Mouse (Mus musculus): ENCODE data around the gene Alkbh6.

Gene Alkbh6
- long read RNA-seq, experiment 1, transcript Alkbh6-202 (6 exons, 1,112 nt): minor isoform, 14 of 82 reads
- long read RNA-seq, experiment 1, transcript Alkbh6-201 (7 exons, 982 nt): major isoform, 47 of 82 reads
- long read RNA-seq, experiment 1, partial matches to known transcripts: 3 of 82 reads
- long read RNA-seq, experiment 1, other reads (novel, unspliced or antisense): 13 of 82 reads
- long read RNA-seq, experiment 2, transcript Alkbh6-202 (6 exons, 1,112 nt): minor isoform, 24 of 162 reads
- long read RNA-seq, experiment 2, transcript Alkbh6-201 (7 exons, 982 nt): major isoform, 94 of 162 reads
- long read RNA-seq, experiment 2, partial matches to known transcripts: 7 of 162 reads
- long read RNA-seq, experiment 2, other reads (novel, unspliced or antisense): 33 of 162 reads

DNA sequence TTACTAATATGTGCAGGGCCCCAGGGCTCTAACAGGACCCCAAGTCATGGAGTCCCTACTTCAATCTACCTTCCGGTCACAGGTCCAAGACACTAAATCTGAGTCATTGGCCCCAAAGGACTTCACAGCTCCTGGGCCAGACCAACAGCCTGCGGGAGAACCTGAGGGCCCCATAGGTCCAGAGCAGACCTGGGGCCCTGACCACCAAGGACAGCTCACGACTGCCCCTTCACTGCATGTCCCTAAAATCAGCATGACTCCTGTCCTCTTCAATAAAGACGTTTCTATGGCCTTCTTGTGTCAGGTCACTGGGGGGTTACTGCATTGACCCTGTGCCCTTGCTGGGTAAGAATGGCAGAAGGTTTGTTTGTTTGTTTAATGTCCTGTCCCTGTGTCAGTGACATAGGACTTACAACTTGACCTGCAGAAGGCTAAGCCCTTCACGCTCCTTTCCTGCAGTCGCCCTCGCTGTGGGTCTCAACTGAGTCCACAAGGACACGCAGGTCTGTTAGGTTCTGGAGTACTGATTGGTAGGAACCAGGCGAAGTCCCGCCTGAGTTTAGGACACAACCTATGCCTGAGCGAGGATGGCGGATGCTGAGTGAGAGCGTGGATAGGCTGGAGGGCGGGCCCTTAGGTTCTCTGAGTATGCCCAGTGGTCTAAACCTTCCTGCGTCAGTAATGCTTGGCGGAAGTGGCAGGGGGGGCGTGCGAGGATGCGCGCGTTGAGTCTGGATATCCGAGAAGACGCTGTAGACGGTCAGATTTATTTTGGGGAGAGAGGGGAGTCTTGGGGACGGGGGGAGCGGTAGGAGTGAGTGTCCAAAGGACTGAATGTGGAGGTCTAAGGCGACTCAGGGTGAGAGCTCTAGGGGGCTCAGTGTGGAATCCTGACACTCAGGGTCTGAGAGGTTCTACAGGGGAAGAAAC, at the start of gene Alkbh6:
Alkbh6 (plus strand) TSS at position 642 of the 930 bp plus-strand sequence.
- intact Hi-C loops (cut with DNase I): no loop called here

DNA sequence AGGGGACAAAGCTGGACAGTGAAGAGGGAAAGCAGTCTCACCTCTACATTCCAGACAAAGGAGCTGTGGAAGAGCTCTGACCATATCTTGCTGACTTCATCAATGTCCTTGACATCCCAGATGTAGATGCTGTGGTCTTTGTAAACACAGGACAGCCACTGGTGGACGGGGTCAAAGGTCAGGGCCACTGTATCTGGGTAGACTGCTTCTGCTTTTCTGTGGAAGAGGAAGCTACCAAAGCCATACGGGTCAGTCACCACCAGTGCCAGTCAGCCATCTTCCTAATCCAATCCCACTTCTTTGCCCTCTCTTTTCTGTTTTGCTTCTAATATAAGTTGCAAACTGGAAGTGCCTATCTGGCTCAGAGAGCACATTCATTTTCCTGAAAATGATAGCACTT, 43.5 kb upstream of the Alkbh6 start:
- intact Hi-C loops (cut with DNase I): no loop called here

DNA sequence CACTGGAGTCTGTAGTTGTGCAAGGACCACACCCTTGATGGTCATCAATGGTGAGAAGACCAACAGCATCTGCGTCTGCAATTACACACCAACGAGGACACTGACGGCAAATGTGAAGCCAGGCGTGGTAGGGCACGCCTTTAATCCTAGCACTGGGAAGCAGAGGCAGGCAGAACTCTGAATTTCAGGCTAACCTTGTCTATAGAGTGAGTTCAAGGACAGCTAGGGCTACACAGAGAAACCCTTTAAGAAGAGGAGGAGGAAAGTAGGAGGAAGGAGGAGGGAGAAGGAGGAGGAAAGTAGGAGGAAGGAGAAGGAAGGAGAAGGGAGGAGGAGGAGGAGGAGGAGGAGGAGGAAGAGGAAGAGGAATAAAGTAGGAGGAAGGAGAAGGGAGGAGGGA, 43.0 kb upstream of the Alkbh6 start:
- intact Hi-C loops (cut with DNase I): no loop called here

DNA sequence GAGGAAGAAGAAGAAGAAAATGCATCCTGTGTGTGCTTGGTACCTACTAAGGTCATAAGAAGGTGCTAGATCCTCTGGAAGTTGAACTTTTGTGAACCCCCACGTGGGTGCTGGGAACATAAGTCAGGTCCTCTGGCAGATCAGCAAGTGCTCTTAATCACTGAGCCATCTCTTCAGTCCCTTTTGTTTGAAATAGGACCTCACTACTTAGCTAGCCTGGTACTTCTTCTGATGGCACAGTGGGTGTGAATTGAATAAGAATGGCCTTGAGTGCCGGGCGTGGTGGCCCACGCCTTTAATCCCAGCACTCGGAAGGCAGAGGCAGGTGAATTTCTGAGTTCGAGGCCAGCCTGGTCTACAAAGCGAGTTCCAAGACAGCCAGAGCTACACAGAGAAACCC, 42.6 kb upstream of the Alkbh6 start:
- intact Hi-C loops (cut with DNase I): no loop called here

DNA sequence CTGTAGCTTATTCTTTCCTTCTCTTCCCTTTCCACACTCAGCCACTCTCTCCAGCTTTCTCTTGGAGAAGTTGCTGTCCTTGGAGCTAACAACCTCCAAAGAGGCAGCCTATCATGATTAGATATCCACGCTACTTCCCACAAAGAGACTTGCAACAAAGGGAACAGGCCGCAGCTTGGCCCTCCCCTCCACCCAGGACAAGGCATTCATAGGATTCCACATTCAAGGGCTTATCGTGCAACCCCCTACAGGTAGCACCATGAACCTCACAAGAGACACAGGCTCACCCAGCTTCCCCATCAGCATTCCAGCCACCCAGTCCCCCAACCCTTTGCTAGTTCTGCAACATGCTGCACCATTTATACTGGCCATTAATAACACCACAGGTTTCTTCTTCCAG, 41.7 kb upstream of the Alkbh6 start:
- intact Hi-C loops (cut with DNase I): no loop called here

DNA sequence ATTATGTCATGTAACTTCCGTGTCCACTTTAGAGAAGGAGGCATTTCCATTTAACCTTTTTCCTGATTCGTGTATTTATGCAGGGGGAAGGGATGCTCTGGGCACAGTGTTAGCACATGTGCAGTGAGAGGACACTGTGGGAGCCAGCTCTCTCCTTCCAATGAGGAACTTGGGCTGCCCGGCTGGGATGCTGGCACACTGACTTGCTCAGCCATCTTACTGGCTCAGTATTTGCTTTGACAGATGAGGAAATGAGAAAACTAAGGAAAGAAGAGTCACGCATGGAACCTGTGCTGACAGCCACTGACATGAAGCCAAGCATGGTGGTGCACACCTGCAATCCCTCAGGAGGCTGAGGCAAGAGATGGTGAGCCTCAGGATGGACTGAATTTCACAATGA, 38.9 kb upstream of the Alkbh6 start:
- intact Hi-C loops (cut with DNase I): no loop called here

DNA sequence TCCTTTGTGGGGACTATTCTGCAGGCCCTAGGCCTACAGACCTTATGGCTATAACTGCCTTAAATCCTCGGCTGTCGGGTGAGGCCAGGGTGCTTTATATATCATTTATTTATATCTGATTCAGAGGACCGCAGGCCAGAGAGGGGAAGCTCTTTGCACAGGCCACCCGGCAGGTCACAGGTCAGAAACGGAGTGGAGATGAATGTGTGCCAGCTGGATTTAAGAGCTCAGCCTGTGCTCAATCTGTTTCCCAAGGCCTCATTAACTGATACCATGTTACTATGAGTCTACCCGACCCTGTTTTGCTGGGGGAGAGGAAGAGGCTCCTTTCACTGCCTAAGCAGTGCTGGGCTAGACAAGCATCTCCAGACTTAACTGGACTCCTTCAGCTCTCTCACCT, 34.1 kb upstream of the Alkbh6 start:
- intact Hi-C loops (cut with DNase I): no loop called here

DNA sequence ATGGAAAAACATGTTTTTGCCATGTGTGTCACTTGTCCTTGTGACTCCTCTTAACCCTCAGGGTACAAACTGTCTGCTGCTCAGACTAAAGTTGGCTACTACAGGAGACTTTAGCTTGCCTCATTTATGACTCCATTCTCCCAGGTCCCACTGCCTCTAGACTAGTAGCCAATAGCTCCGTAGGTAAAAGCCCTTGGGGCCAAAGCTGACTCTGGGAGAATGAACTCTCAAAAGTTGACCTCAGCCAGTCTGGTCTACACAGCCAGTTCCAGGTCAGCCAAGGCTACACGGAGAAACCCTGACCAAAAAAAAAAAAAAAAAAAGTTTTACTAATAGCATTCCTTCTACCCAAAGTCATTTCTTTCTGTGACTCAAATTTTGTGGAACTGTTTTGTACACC, 29.6 kb upstream of the Alkbh6 start:
- intact Hi-C loops (cut with DNase I): no loop called here

DNA sequence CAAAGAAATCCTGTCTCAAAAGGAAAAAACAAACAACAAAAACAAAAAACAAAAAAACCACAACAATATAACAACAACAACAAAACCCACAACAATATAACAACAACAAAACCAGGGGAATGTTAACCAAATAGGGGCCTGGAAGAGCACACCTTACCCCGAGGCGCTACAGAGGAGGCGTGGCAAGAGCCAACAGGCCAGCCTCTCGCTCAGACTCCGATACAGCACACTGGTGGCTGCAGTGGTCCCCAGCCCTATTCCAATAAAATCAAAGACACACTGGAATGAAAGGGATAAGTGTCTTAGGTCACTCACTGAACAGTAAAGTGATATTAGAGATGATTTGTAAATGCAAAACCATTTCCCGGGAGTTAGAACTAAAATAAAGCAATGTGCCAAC, 29.0 kb upstream of the Alkbh6 start:
- intact Hi-C loops (cut with DNase I): no loop called here

DNA sequence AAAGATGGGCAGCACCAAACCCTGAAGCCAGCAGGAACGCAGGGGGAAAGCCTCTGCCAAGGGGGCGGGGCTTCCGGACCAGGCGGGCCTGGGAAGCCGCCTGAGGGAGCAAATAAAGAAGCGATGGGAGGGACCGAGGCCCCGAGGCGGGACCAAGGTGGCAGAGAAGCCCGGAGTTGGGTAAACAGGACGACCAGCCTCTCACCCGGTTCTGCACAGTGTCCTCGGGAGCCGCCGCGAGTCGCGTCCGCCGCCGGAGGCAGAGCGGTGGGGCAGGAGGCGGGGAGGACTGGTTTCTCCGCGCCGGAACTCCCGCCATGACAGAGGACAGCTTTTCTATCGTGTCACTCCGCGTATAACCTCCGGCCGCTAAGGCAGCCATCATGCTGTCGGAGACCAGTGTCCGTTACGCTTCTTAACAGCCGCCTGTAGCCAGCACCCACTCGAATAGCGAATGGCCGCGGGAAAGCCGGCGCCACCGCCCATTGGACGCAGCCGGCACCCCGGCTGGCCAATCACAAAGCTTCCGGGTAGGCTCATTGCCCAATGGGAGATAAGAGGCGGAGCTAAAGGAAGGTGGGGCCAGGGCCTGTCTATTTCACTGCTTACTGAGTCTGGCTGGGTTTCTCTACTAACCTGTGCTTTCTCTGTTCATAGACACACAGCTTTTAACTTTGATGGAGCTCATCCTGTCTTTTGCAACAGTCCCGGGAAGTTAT, 28.4 kb upstream of the Alkbh6 start, which contains the start of the genes Thap8 and Wdr62:
Thap8 (plus strand) TSS at position 144 of the 719 bp plus-strand sequence.
Wdr62 (minus strand) TSS at position 469 of the 719 bp plus-strand sequence.
- intact Hi-C loops (cut with DNase I): no loop called here

DNA sequence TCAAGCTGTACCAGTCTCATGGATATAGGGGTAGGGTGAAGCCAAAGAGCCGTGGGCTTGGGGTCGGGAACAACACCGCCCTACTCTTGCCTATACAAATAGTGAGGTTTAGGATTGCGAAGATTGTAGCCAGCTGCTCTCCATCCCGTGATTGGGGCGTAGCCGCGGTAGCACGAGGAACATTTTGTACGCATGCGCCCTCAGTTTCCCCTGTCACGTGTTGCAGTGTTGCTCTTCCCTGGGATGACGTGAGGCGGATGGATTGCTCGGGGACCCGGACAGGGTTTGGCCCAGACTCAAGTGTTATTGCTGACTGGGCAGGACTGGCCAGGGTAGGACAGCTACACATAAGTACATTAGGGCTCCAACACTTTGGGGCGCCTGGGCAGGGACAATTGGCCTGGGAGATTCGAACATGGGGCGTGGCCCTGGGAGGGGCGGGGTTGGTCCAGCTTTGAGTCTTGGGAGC, 27.8 kb upstream of the Alkbh6 start:
- intact Hi-C loops (cut with DNase I): no loop called here

DNA sequence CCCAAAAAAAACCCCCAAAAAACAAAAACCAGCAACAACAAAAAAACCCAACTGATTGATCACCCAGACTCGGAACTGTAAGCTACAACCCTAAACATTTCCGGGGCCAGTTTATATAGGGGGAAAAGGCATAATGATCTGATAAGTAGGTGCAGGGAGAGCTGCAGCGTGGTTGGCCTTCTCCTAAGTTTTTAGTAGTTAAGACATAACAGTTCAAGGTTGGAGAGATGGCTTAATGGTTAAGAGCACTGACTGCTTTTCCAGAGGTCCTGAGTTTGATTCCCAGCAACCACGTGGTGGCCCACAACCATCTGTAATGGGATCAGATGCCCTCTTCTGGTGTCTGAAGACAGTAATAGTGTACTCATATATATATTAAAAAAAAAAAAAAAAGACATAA, 27.0 kb upstream of the Alkbh6 start:
- intact Hi-C loops (cut with DNase I): no loop called here

DNA sequence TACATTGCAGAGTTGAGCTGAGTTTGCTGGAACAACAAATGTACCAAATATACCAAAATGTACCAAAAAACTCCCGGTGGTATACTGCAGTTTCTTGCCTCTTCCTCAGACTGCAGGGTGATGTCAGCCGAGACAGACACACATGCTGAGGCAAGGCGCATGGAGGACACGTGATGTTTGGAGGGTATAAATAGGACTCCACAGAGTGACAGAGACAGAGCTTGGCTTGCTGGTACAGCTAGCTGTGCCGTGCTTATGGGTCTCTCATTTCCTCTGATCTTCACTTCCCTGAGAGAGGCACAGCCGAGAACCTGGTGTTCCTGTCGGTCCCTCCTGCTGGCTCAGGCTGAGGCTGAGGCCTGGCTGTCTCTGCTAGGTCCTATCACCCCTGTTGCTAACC, 25.8 kb upstream of the Alkbh6 start:
- intact Hi-C loops (cut with DNase I): no loop called here

DNA sequence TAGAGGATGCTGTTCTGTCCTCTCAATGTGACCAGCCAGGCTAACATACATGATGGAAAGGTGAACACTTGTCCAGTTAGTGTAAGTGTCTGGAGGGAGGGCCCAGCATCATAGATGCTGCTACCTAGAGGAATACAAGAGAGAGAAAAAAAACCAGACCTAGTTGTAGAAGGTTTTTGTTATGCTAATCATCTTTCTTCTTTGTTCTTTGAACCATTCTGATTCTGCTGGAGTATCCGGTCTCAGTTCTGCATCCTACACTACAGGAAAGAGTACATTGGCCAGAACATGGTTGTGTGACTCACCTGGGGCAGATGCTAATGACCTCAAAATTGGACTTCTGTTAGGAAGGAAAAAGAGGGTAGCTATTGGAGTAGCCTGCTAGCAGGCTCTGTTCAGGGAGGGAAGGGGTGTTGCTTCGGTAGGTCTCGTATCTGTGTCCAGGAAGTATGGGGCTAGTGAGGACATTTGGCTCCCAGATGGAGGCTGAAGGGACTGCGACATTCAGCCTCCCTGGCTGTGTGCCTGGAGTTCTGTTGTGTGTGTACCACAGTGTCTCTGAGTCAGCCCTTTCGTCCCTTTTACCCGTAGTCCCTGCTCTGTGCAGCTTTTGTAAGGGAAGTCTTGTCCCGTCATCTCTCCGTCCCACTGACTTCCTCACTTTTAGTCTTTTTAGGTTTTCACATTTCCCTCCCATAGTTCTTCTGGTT, 21.7 kb upstream of the Alkbh6 start:
- intact Hi-C loops (cut with DNase I): no loop called here

DNA sequence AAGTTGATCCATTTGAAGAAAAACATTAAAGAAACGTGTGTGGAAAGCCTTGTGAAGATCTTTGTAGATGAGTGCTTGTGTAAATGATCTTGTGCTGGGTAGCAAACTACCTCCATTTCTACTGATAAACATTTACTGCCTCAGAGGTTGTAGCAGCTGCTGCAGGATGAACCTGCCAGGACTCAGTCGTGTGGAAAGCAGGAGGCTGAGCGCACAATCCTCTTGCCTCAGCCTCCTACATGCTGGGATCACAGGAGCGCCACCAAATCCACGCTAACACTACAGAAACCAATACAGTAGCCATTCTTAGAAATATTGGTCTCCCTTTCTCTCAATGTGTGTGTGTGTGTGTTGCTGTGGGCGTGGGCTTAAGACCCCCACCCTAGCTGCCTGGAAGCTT, 20.5 kb upstream of the Alkbh6 start:
- intact Hi-C loops (cut with DNase I): no loop called here

DNA sequence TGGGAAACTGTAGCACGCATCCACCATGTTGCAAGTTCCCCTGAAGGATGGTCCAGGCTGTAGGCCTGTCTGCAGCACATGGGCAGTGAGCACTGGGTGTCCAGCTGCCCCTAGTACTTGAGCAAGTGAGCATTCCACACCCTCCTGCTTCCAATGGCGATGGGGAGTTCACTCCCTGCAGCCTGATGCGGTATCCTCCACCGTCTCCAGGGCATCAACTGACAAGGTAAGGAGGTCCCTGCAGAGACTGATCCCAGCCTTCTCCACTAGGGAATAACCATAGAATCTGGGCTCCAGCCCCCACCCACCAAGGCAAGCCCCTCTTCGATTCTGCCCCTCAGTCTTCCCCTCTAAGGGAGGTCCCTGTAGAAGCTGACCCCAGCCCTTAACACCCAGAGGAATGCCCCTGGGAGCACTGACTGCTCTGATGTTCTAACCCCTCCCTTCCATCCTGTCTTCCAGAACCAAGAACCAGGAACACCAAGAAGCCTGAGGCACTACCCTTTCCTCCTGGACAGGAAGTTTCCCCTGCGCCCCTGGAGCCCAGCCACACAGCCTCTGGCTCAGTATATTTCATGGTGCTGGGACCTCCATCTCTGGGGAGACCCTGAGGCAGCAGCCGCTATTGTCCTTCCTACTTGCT, 19.3 kb upstream of the Alkbh6 start:
- intact Hi-C loops (cut with DNase I): no loop called here

DNA sequence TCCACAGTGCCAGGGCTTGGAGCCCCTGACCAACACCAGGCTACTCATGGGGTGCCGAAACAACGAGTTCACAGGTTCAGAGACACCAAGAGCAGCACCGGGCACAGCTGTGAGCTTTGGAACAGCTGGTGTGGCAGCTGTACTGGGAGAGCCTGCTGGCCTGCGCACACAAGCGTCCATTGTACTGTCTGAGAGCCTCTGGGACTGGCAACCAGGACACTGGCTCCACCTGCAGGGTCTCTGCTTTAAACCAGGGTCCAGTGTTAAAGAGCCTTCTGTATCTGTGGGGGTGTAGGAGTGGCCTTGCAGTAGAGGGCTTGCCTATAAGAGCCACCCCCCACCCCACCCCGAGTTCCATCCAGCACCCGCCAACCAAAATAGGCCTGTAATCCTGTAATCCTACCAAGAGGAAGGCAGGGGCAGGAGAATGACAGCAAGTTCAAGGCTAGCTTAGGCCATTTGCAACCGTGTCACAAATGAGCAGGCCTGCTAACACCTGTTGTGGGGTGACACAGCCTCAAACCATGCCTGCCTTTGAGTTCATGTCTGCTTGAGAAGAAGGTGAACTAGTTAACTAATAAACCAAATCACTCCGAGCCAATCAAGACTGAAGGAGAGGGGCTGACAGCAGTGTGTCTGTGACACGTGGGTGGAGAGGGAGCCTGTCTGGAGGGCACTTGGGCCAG, 18.7 kb upstream of the Alkbh6 start:
- intact Hi-C loops (cut with DNase I): no loop called here

DNA sequence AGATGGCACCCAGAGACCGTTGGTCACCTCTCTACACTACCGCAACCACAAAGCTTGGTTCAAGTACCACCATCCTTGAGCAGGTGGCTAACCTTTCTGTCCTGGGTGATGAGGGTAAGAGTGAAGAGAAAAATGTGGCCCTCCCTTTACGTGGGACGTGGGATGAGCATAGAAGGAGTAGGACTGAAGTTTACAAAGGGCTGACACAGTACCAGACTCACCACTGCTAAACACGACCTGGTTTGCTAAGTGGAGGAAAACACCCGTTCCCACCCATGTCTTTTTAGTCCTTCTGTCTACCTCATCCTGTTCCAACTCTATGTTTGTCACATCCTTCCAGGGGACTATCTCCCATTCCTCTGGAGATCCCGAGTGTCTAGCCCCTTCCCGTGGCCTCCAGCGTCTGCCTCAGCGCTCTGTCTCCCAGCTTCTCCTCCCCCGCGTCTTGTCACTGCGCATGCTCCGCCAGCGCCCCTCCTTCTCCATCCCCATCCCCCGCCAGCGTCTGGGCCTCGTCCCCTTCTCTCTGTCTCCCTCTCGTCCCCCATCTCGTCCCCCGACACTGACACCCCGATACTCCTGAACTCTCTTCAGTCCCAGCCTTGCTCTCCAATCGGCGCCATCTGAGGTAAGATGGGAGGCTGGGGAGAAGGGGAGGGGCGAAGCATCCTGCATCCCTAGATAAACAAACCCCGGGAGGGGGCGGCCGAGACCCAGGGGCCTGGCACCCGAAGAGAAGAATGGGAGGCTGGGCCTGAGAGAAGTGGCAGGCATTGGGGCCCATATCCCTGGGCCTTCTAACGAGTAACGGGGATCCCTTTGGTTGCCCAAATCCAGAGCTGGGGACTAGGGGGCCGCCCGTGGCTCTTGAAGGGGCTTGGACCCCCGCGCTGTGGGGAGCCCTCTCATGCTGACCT, 17.0 kb upstream of the Alkbh6 start, which contains the start of gene Clip3:
Clip3 (plus strand) TSS at position 514 of the 917 bp plus-strand sequence.
- intact Hi-C loops (cut with DNase I): no loop called here

DNA sequence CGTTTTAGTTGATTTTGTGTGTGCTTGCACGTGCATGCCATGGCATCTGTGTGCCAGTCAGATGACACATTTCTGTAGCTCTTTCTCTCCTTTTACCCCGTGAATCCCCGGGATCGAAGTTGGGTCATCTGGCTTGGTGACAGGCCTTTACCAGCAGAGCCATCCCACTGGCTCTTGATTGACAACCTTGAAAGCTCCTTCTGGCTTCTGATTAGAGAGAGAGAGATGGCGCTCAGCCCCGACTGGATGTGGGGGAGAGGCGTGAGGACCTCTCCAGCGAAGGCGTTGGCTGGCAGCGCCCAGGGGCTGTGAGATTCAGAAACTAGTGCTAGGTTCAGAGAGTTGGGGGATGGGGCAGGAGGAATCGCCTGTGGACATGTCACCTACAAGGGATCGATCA, 14.7 kb upstream of the Alkbh6 start:
- intact Hi-C loops (cut with DNase I): no loop called here

All from adrenal gland (tissue).